Mouse (Mus musculus) hindlimb bud, embryonic 11.5 days (tissue): ENCODE data around the gene Fam76b.
"Not testable (repeated sequence)": the region's sequence is repeated elsewhere in the genome, so short reads cannot be mapped to it uniquely, and the experiment has no call there.

Experiments used
- DNase-seq: peaks from one replicate; pipeline ENCODE4 v3.0.0-alpha.2; 2012; ENCODE audit warnings: low read depth, low spot score; ENCODE audit errors: extremely low spot score

Fam76b gene

GRCm38 (mm10) chr9:13827406-13828086 is at the start of gene Fam76b:
Gene Fam76b, plus strand, starts transcription at chr9:13827716.
- DNase-seq = peak; percentile 98

DNA sequence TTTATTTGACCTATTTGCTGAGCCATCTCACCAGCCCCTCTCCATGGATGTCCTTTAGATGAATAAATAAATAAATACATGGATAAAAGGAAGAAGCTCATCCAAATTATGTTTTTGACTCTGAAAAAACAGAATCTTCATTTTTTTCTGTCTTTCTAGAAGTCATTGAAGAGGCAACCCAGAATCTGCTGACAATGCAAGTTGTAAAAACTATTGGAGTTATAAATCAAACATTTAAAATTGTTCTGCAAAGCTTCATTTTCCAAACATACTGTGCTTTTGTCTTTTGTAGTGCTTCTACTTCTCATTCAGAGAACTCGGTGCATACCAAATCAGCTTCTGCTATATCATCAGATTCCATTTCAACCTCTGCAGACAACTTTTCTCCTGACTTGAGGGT is 45.5 kb upstream of the Fam76b start:
- DNase-seq = no peak

- DNase-seq = not testable (repeated sequence)
Observed at GRCm38 (mm10) chr9:13790864-13791263, 36.7 kb upstream of the Fam76b start.

DNA sequence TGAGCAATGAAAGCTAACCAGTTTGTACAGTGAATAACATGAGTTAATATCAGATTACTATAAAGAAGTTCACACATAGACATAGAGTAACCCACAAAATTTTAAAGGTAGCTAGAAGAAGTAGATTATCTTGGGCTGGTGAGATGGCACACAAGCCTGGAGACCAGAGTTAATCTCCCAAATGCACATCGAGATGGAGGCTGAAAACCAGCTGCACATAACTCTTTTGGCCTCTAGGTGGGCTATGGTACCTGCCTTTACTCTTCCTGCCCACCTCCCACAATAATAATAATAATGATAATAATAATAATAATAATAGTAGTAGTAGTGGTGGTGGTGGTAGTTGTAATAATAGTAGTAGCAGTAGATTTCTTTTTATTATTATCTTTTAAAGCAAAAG is 33.2 kb upstream of the Fam76b start:
- DNase-seq = no peak

GRCm38 (mm10) chr9:13794756-13795155 is 32.8 kb upstream of the Fam76b start:
- no peak for DNase-seq

GRCm38 (mm10) chr9:13804480-13804879 is 23.0 kb upstream of the Fam76b start:
- no peak for DNase-seq

DNA sequence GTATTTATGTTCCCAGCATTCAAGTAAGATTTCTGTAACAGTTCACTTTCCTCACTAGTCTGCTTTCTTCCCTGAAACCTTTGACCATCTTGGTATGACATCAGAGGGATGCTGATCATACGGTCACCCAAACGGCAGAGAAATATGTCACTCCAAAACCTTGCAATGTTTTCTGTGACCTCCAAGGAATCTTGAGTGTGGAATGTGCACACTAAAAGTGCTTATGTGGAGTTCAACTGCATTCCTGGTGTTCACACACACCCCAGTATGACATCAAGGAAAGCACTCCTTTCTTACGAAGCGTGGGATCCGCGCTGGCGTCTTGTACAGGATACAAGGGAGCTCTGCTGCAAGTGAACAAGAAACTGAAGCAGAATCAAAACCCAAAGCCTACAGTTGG is 20.7 kb upstream of the Fam76b start:
- no peak for DNase-seq

GRCm38 (mm10) chr9:13807657-13808056 is 19.9 kb upstream of the Fam76b start:
- DNase-seq = no peak

- DNase-seq = no peak
Observed at GRCm38 (mm10) chr9:13809937-13810336, 17.6 kb upstream of the Fam76b start.

DNA sequence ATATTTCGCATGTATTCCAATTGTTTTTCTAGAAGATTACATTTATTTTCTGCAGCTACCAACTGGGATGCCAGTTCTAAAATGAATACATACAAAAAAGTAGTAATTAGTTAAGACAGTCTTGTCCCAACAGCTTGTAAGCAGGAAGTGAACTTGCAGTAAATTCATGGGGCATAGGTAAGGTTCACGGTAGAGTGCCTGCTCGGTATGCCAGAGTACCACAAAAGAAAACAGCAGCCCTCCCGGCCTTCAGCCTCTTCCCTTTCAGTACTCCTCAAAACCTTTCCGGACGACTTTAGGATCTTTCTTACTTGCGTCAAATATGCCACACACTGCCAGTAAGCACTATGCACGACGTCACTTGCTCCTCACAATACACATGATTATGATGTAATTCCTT is 9.1 kb upstream of the Fam76b start:
- no peak for DNase-seq

DNA sequence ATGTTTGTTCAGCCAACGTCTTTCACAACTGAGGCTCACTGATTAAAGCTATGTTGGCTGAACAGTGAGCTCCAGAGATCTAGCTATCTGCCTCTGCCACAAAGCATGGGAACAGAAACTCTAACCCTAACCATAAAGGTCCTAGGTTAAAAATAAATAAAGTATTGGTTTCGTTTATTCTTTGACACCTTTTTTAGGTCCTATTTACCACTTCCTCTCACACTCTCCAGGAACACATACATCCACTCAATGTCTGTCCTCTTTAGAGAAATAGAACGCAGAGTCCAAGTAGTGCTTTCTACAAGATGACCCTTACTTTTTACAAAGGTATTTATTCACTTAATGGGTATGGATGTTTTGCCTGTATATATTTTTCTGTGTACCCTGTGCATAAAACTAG is 6.7 kb upstream of the Fam76b start:
- DNase-seq = no peak

GRCm38 (mm10) chr9:13825896-13826295 is 1.6 kb upstream of the Fam76b start:
- no peak for DNase-seq

DNA sequence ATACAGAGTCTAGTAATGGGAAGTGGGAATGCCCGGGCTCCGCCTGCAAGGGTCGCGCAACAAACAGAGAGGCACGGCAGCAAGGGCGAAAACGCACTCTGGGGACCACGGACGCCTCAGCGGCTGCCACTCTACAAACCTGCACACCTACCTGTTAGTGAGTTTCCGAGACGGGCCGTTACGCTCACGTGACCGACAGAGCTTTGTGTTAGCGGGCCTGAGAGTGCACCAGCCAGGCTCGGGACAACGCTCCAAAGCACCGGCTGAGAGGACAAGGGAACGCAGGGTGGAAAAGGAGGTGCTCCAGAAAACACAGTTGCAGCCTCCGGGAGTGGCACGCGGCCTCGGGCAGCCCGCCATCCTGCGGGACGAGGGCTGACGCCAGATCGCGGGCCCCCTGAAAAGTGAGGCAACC is 1.1 kb upstream of the Fam76b start:
- peak; percentile 18 for DNase-seq

GRCm38 (mm10) chr9:13826832-13827405 is 597 bp upstream of the Fam76b start, which contains the start of gene Cep57:
Gene Cep57, minus strand, starts transcription at chr9:13827107.
- DNase-seq = peak; percentile 99

GRCm38 (mm10) chr9:13828087-13828441 is 548 bp downstream of the Fam76b start:
- peak; percentile 37 for DNase-seq

DNA sequence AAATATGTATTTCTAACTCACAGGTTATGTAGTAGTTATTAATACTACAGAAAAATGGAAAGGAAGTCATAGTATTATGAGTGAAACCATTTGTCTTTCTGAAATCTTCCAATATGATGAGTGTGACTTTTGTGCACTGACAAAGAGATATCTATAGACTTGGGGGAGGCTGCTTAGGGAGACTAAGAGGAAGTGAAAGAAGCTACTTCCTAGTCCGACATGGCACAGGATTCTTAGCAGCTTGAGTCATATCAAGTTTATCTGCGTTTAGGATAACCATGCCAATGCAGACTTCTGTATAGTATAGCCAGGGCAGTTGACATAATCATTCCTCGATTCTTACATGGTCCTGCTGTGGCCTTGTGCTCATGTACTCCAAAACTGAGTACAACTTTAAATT is 7.7 kb downstream of the Fam76b start:
- DNase-seq = no peak

GRCm38 (mm10) chr9:13836726-13837125 is 9.2 kb downstream of the Fam76b start:
- DNase-seq = no peak

- no peak for DNase-seq
Observed at GRCm38 (mm10) chr9:13847591-13847990, 20.1 kb downstream of the Fam76b start.

GRCm38 (mm10) chr9:13848481-13849480 is 21.3 kb downstream of the Fam76b start:
- DNase-seq = no peak

- DNase-seq = no peak
Observed at GRCm38 (mm10) chr9:13853876-13854275, 26.4 kb downstream of the Fam76b start.

- no peak for DNase-seq
Observed at GRCm38 (mm10) chr9:13856247-13856646, 28.7 kb downstream of the Fam76b start.

- no peak for DNase-seq
Observed at GRCm38 (mm10) chr9:13856777-13857176, 29.3 kb downstream of the Fam76b start.
